Mouse (Mus musculus) telencephalon, adult 2 months (tissue): ENCODE measurements around the gene Lpp.

Source experiments
- DNase-seq: peaks from one replicate; pipeline ENCODE4 v3.0.0-alpha.2; 2011; ENCODE audit warnings: low read depth, low spot score

The Lpp gene

DNA sequence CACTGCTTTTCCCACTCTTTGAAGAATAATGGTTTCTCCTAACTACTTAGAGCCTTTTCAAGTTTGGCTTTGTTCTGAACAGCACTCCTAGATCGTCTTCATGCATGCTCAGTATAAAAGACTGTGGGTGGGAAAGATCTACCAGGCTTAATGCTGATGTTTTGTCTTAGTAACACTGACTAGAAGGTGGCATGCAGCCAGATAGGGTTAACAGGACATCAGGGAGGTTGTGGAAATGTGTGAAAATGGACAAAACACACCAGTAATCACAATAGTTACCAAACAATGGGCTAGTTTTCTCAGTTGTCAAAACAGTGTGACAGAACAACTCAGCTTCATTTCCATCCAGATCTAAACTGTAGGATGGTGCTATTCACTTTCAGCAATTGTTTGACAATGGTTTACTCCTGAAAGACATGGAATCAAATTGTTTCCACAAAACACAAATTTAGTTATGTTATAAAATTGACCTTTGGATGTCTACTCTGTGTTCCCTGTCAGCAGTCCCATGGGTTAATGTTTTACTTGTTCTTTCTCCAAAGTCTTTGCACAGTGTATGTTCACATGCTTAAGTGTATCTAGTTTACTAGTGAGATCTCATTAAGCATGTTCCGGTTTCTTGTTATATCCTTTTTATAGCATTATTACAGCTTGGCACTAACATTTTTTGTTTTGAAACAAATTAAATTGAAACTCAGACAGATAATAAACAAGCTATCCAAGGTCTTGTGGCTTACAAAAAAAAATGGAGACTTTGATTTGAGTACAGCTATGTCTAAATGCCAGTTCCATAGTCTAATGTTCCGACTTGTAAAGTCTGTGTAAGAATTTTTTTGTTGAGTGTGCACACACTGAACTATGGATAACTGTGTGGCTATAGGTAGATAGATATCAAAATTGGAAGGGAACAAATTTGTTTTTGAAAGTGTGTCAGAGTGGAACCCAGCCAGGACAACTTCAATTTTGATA, 229.2 kb downstream of the Lpp start:
- DNase-seq = no peak

DNA sequence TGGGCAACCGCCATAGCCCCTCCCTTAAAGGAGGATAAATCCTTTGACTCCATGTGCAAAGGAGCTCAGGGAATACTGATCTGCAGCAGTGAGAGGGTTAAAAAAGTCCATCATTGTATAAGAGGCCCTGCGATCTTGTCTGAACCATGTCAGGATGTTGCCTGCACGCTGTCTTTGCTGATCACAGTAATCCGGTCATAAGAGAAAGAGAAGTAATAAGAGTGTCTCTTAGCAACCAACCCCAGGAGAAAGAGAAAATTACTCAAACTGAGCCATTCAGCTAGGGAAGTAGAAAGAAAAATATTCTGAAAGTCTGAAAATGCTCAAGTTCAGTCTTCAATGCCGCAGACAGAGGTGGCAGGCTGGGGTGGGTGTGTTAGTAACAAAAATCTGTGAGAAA, 231.0 kb downstream of the Lpp start:
- DNase-seq = no peak

DNA sequence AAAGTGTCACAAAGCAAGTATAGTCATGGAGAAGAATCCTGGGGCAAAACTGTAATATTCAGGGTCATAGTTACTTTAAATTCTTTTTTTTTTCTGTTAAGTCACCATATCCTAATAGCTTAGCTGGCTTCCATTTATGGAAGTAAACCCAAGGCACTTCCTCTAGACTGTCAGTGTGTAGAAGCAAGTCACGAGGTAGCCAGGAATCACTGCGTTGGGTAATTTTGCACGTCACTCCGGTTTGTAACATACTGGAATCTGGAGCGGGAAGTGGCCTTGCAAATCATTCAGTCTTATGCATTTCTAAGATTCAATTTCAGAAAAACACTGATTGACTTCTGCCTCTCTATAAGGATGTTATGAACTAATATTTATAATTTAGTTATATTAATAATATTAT, 232.3 kb downstream of the Lpp start:
- DNase-seq = no peak

- DNase-seq = no peak
These were observed 235.5 kb downstream of the Lpp start for GRCm38 (mm10) chr16:24628779-24629178.

- no peak for DNase-seq
These were observed 236.2 kb downstream of the Lpp start for GRCm38 (mm10) chr16:24629218-24630172.

DNA sequence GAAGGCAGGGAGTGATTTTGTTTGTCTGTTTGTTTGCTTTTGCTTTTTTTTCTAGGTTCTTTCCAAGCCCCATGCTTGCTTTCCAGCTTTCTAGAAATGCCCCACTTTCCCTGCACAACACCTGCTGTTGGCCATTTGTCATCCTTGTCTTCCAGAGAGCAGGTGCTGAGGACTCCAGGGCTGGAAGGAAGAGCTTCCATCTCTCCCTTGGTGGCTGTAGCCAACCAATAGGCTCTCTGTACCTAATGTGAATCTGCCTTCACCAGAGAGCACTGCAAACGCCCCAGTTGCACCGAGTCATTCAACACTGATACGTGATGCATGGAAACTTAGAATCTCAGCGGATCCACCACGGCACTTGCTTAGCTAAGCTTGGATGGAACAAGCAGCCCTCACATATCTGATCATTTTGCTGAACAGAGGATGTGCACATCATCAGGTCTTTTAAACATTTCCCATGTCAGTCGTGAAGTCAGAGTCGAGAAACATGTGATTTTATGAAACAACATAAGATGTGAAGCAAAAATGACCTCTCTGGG, 242.1 kb downstream of the Lpp start:
- DNase-seq = no peak

DNA sequence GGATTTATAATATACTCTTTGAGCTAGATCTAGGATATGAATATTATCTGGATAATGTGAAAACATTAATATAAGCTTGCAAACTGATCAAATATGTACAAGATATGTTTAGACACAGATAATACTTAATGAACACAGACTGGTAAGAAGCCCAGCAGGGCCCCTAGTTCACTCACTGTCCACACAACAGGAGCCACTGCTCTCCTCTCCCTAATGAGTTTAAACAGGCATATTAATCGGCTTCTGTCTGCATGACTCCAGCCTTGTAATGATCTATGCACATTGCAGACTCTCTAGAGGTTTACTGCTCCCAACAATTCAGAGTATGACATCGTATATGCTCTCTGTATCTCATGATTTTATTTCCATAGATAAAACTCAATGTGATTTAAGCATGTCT, 243.6 kb downstream of the Lpp start:
- DNase-seq = no peak

DNA sequence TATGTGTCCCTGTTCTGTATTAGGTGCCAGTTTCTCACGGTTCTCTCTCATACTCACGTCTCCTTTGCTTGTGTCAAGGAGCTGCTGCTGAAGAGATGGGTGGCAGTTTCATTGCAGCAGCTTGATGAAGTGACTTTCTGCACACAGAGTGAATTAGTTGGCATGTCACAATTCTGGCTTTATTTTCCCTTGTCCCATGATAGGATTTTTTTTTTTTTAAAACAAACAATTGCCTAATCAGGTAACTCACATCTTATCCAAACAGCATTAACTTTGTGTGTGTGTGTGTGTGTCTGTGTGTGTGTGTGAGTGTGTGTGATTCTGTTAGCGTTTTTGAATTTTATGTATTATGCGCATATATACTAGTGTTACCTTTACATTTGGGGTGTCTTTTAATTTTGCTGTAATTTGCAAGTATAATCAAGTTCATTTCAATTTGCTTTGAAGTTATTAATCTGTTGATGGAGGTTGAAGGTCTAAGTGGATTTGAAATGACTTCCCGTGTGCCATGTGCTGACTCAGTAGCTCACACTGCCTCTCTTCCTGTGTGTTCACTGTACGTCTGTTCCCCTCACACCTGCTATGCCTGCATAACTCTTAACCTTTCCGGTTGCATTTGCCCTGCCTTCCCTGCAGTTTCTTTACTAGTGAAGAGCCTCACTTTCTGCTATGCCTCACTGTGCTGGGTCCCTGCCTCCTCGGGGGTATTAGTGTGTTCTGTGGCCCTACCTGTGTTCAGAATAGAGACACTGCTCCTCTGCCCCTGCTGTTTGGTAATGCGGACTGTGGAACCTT, 247.9 kb downstream of the Lpp start:
- DNase-seq = no peak

DNA sequence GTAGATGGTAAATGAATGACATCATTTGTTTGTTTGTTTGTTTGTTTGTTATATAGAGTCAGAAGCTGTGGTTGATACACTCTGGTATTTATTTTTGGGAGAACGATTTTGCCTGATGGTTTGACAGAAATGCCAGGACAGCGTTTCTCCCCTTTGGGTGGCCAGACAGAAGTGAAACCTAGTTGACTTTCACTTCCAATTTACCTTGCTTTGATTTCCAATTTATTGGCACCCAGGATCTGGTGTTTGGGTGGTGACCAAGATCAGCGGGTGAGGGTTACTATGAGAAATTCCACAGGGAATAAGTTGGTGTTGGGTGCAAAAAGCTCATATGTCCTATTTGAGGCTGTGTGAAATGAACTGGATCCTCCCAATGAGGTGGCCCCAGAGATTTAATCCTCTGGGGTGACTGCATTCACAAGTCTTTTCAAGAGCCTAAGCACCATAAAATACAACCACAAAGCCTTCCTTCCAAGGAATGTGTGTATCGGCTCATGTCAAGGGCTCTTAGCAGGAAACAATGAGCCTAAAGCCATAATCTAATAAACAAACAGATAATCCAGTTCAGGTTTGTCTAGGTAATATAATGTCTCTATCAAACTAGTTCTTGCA, 249.8 kb downstream of the Lpp start:
- DNase-seq = no peak

- no peak for DNase-seq
These were observed 250.8 kb downstream of the Lpp start for GRCm38 (mm10) chr16:24644154-24644553.

- no peak for DNase-seq
These were observed 251.6 kb downstream of the Lpp start for GRCm38 (mm10) chr16:24644760-24645406.

GRCm38 (mm10) chr16:24645906-24646603, 252.7 kb downstream of the Lpp start:
- DNase-seq = no peak

DNA sequence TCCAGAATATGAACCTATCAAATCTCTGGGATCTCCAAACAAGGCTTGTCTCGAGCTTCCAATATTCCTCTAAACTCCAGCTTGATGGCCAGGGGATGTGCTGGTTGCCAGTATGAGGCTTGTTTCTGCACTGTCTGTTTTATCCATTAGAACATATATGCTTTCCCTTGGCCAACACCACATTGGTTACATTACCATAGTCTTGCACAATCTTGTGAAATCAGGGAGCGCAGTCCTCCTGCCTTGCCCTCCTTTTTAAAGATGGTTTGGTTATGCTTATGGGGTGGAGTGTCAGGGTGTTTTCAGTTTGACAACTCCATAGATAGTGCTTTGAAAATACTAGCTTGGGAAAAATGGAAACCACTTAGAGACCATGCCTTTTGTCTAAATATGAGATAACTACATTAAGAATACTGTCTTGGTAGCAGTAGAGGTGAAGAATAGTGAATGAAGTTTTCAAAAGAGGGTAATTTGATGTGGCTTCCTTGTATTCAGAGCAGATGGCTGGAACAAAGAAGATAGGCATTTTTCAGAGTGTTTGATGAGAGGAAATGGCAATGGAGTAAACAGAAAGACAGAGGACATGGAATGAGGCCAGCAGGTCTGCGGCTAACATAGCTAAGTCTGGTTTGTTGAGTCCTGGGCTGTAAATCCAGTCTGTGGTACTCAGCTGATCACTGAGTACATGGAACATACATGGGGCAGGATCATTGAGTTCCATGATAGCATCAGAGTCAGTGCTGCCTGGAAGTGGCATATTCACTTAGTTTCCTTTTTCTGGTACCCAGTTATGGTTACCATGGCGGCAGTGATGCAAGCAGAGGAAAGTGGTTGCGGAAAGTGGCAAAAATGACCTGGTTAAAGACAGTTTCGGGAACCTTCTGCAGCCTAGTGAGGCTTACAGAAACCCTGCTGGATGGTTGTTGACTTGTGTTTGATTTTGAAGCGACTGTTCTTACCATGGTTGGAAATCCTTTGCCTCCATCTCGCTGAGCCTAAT, 258.6 kb downstream of the Lpp start:
- DNase-seq = no peak

GRCm38 (mm10) chr16:24653041-24653440, 259.7 kb downstream of the Lpp start:
- no peak for DNase-seq

GRCm38 (mm10) chr16:24655116-24655515, 261.8 kb downstream of the Lpp start:
- no peak for DNase-seq

- no peak for DNase-seq
These were observed 262.7 kb downstream of the Lpp start for GRCm38 (mm10) chr16:24656026-24656425.

DNA sequence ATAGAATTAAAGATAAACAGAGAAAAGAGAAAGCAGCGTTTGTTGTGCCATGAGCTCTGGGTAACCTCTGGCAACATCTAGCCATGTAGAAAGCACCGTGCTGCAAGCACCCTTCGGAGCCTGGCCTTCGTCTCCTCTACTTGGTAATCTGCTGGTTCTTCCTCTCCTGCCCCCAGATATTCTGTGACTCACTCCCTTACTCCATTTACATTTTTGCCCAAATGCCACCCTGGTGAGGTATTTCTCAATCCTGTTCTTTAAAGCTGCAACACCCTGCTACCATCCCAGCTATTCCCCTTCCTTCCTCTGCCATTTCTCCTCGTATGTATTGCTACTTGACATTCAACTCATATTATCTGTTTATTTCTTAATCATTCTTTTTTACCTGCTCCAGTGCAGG, 263.4 kb downstream of the Lpp start:
- DNase-seq = no peak

DNA sequence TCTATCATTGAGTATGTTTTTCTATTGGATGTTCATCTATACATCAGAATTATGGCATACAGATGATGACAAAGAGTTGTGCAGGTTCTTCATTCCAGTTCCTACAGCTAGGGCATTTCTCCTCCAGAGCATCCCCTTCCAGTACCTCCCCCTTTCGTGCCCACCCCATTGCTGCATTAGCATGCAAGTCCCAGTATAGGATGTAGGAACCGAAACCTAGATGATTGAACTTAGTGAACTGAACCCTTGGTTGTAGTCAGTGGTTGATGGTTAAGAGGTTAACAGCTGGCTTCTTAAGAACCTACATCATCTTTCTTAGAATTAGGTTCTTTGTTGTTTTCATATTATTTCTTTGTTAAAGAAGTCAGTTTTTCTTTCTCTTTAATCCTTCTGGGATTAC, 265.7 kb downstream of the Lpp start:
- DNase-seq = no peak
